Mouse (Mus musculus) heart, adult 2 months (tissue): ENCODE measurements around the gene Pde1a.

ENCODE experiments used
- CTCF ChIP-seq: fragments of 200-600 bp; IDR thresholded peaks from 2 replicates; pipeline ENCODE4 v1.8.1; 2022; ENCODE audit warnings: antibody characterized with exemption, mild to moderate bottlenecking, moderate library complexity
- EP300 ChIP-seq: fragments of 200-500 bp; IDR thresholded peaks from 2 replicates; pipeline ENCODE4 v1.6.1; 2011; ENCODE audit warnings: low read depth, low read length, control low read depth; ENCODE audit not compliant: insufficient read depth
- POLR2A ChIP-seq: fragments of 200-500 bp; IDR thresholded peaks from 2 replicates; pipeline ENCODE4 v1.6.1; 2011; ENCODE audit warnings: mild to moderate bottlenecking, low read depth, low read length, control low read depth; ENCODE audit not compliant: insufficient read depth

DNA sequence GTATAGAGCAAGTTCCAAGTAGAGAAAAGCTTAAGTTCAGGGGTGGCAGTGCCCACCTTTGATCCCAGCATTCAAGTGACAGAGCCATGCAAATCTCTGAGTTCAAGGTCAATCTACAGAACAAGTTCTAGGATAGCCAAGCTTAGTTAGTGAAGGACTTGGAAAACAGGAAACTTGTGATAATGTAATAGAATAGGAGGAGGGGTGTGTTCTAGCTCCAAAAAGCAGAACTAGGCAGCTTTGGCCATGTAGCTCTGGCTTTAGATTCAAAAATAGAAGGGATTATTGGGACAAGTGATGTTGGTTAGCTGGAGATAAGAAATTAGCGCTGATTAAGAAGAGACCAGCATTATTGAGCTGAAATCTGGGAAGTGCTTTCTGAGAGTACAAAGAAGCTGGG, 272.4 kb downstream of the Pde1a start:
- TF ChIP-seq CTCF (no peak), POLR2A (no peak), EP300 (no peak)
